Mouse (Mus musculus): ENCODE results near the gene Ncmap. TPM values are rescaled to one million over a fixed set of nuclear protein-coding genes. Genes with fewer than 3 reads are reported as not detected.

Ncmap gene
- total RNA-seq, 4 experiments from 2014 or later: 0.85 to 2.0 (median 1.5) TPM

DNA sequence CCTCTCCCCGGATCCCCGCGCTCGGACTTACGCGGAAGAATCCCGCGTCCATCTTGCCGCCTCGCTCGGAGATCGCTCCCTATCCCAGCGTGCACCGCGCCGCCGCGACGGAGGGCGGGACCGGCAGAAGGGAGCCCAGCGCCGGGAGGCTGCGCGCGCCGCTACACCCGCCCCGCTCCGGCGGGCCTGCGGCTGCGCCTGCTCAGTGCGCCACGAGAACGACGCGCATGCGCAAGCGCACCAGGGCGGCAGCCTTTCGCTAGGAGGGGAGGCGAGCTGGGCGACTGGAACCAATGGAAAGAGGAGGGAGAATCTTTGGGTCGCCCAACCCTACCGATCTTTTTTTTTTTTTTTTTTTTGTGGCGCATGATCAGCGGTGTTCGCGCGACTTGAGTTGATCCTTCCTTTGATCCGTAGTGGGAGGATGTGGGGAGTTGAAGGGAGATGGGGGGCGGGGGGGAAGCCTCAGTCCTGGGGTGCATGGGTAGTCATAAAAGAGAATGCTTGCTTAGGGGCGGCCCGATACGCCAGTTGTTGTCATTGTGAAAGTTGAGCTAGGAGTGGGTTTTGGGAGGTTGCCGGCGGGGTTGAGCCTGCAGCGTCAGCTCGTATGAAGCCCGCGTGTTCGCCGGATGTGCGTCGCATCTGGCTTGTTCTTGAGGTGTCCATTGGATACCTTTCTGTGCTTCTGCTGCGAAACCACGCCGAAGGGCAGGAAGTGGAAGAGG is 44.8 kb downstream of the Ncmap start, which contains the start of gene Srrm1:
Gene Srrm1, minus strand, starts transcription at position 256 of the 728 bp plus-strand sequence.
- peak; percentile 97 to 98 for DNase-seq (ENCODE audit: low spot score in 2 of 2)

DNA sequence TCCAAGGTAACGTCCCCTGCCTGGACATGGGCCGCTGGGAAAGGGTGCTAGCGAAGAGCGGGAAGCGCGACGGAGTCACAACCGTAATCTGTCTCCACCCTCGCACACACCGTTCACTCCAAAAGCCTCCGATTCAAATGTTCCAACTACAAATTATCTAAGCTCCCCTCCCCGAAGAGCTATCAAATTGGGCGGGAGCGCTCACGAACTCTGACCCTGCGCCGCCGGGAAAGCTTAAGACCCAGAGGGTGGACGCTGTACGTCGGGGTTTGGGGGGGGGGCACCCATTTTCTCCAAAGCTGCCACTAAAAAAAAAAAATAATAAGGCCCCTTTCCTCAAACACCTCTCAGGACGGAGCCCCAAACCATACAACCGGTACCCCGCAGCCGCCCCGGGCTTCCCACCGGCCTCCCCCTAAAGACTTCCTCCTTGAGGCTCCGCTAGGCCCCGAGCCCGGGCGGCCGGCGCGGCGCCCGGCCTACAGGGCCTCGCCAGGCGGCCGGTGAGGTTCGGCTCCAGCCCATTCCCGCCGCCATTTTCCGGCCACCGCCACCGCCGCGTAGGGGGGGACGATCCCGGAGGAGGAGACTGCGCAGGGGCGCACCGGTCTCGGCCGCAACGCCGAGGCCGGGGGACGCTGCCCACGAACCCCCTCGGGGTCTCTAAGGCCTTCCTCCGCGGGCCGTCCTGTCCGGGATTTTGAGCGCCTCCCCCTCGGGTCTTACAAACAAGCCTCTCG is 45.5 kb downstream of the Ncmap start:
- DNase-seq (ENCODE audit: low spot score in 2 of 2): no peak

DNA sequence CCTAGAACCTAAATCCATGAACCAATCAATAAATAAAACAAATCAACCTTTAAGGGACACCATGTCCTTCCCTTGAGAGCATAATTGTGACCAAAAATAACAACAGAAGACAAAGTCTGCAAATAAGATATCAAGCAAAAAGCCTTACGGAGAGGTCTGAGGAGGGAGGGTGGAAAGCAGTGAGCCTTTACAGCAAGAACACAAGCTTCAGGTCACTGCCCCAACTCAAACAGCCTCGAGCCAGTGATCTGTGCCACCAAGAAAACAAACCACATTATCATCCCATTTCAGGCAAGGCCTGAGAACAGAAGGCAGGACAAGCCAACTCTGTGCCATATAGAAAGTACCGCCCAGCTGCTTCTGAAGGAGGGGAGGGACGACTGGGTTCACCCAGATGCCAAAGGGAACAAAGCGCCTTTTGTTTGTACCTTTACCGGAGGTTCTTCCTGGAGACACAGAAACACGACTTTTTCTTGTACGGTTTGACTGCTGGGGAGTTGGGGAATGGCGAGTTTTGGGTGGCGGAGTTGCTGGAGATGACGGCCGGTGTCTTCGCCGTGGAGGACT is 60.6 kb downstream of the Ncmap start:
- no peak for DNase-seq (ENCODE audit: low spot score in 2 of 2)

DNA sequence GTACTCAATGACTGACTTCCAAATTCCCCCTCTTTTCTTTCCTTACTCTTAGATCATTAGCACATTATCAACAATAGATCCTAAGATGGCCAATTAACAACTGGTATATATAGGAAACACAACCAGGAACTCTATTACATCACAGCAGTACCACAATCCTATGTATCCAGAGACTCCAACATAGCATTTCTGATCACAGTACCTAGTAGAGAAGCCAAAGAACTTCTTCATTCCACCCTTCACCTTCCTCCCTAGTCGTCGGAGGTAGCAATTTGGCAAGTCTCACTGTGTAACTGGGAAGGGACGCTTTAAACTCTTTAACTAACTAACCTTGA is 62.0 kb downstream of the Ncmap start:
- no peak for DNase-seq (ENCODE audit: low spot score in 2 of 2)

DNA sequence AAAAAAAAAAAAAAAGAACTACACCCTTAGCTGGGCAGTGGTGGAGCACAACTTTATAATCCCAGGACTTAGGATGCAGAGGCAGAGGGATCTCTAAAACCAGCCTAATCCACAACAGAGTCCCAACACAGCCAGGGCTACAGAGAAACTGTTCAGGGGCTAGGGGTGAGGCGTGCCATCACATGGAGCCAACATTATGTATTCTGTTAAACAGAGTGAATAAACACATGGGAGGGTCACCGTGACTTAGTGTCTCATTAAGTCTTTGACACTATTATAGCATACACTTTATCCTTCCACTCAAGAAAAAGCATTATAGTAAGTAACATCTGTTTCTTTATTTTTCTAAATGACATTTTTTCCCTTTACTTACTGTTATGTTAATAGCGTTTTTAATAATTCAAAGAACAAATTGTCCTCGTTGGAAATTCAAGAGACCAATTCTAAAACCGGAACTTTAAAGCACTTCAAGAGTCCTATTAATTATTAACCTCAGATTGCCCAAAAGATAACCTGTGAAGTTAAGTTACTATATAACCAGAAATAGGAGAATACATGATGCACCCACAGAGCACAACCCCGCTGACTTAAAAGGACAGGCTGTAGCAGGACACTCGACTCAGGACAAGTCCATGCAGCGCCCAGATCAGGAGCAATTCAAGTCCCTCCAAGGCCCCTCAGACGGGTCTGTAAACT is 62.6 kb downstream of the Ncmap start:
- no peak for DNase-seq (ENCODE audit: low spot score in 2 of 2)

DNA sequence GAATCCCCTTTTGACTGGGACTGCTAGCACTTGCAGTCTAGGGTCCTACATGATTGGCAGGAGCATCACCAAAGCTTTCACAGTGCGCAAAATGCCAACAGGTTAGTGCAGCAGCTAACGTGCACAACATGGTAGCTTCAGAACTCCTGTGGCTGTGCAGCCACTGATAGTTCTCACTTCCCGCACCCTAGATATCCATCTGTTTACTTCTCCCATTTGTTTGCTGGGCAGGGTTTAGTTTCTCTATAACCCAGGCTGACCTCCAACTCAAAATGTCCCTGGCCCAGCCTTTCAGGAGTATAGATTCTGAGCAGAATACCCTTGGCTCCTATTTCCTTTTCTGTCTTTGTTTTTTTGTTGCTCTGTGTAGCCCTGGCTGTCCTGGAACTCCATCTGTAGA is 71.6 kb downstream of the Ncmap start:
- DNase-seq (ENCODE audit: low spot score in 2 of 2): no peak

DNA sequence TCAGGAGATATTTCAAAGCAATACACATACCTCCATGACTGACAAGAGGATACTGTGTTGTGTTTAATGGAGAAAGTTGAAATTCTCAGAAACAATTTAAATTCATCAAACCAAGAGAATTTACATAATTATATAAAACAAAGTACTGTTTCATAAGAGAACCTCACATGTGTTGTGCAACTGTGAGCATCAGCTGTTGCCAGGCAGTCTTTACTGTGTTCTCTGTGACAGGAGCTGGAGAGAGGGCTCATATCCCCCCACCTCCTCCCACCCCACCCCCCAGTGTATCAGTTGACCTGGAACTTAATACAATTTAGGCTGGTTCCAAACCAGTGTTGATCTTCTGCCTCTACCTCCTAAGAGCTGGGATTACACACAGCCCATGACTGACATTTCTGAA is 72.0 kb downstream of the Ncmap start:
- DNase-seq (ENCODE audit: low spot score in 2 of 2): no peak

DNA sequence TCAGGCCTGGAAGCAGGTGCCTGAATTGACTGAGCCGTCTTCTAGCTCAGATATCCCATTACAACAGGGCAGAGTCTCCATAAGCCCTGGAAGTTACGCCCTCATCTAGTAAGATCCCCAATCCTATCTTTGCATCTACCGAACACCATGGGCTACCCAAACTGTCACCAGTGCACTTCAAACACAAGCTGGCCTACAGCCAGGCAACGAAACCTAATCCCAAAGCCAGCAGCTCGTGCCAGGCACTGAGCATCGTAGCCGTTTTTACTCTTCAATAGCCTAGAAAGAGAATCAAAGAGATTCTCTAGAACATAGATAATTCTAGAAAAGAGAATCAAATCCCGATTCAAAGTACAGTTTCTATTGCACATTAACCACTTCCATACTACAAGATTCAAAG is 75.0 kb downstream of the Ncmap start:
- no peak for DNase-seq (ENCODE audit: low spot score in 2 of 2)

Small RNA genes within 50 kb of the gene (microRNA-seq; reads per million reads assigned to microRNA genes)
- gene Mir700: 101 reads per million, percentile 49 among the genes with 10 or more reads in this experiment

Other genes with a start within 250 kb of the Ncmap start
- 10 to 100 TPM; 16.8 to 27.9 (median 18.1) TPM for gene Clic4, start 125.4 kb downstream of the Ncmap start, total RNA-seq (2022)
- gene Srrm1, start 44.9 kb downstream of the Ncmap start, total RNA-seq (2022): 10 to 100 TPM; 54.8 to 68.5 (median 57.3) TPM
- gene Rcan3, start 35.6 kb upstream of the Ncmap start, total RNA-seq (2022): 1 to 10 TPM; 3.1 to 4.0 (median 3.6) TPM
- not detected for gene Stpg1, start 96.6 kb upstream of the Ncmap start, total RNA-seq (2022)
- 10 to 100 TPM; 15.2 to 22.0 (median 17.5) TPM for gene Nipal3, start 96.8 kb upstream of the Ncmap start, total RNA-seq (2022)
- under 1 TPM in 2 of 4 experiments, not detected in 2; 0.15 to 0.16 TPM for gene Grhl3, start 175.4 kb upstream of the Ncmap start, total RNA-seq (2022)